Mouse (Mus musculus) layer of hippocampus, adult 2 months (tissue): ENCODE data around the gene Zxdc. TPM values are rescaled to one million over a fixed set of nuclear protein-coding genes. Genes with fewer than 3 reads are reported as not detected.
A peak's percentile ranks its signal among the peaks of the same experiment; 100 is the strongest.

Source experiments
- DNase-seq, 2 experiments: peaks; one replicate each; pipeline ENCODE4 v3.0.0; 2022; ENCODE audit warnings: low spot score in 2 of 2
- H3K27ac ChIP-seq: fragments of 200-600 bp; 2 replicates; pipeline ENCODE4 v1.8.1; 2022
- H3K4me3 ChIP-seq: fragments of 200-600 bp; 2 replicates; pipeline ENCODE4 v1.8.1; 2022; ENCODE audit warnings: mild to moderate bottlenecking
- CTCF ChIP-seq: fragments of 200-600 bp; conservative IDR thresholded peaks from 2 replicates; pipeline ENCODE4 v1.8.1; 2022; ENCODE audit warnings: antibody characterized with exemption, mild to moderate bottlenecking, moderate library complexity
- total RNA-seq, 2 experiments: library from RNA; stranded (reverse); gene quantifications; 2 replicates each; pipeline ENCODE4 v1.2.3; 2021

Zxdc gene
- total RNA-seq, 2 experiments from 2014 or later = 29.5 to 29.9 TPM

DNA sequence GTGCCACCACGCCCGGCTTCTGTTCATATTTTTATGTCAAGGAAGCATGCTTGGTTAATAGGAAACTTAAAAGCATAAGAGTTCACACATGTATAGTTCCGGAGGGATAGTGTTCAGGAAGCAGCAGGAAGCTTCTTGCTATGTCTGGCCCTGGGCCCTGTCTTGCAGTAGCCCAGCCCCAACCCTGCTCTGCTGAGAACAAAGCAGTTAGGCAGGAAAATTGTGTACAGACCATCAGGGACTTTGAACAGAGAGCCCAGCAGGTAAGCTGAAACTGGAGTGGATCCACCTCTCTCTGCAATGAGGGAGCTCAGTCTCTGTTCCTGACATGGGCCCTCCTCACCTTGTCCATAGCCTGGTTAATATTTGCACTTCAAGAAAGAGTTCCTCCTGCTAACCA lies 28.0 kb downstream of the Zxdc start:
- no peak overlapping the region for H3K27ac ChIP-seq
- TF ChIP-seq CTCF = no peak
- no peak overlapping the region for H3K4me3 ChIP-seq
- DNase-seq = no peak

DNA sequence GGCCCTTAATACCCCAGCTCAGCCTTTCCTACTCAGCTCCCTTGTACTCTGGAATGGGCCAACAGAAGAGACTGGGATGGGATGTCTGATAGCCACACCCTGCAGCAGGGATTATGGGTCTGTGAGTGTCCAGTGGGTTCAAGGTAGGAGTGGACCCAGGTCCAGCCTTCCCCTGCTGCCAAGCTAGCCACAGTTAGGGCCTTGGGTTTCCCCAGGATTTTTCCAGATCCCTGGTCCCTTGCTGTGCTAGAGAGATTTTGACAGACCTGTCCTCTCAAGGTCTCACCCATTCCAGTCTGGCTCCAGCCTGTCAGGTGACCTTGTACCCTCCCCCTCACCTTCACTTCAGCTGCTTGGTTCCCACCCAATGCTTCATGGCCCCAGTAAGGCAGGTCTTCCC lies 39.3 kb downstream of the Zxdc start:
- no peak overlapping the region for H3K27ac ChIP-seq
- H3K4me3 ChIP-seq = no peak overlapping the region
- no peak for TF ChIP-seq CTCF
- no peak for DNase-seq

DNA sequence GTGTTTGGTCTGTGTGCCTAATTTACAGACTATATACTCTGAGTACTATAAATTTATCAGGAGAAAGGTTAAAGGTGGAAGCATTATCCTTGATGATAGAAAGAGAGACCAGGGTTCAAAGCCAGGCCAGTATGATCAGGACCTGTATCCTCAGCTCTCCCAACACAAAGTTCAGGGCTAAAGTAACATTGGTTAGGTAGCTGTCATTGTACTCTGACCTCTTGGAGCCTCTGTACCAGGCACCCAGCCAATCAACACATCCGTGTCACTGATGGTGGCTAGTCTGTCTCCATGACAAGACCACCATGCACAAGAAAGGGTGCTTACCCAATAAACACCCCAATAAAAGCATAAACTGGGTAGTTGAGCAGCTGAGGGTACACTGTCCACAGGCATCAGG lies 41.7 kb downstream of the Zxdc start:
- no peak for TF ChIP-seq CTCF
- DNase-seq = no peak
- Histone ChIP-seq H3K4me3 (no peak overlapping the region), H3K27ac (no peak overlapping the region)

DNA sequence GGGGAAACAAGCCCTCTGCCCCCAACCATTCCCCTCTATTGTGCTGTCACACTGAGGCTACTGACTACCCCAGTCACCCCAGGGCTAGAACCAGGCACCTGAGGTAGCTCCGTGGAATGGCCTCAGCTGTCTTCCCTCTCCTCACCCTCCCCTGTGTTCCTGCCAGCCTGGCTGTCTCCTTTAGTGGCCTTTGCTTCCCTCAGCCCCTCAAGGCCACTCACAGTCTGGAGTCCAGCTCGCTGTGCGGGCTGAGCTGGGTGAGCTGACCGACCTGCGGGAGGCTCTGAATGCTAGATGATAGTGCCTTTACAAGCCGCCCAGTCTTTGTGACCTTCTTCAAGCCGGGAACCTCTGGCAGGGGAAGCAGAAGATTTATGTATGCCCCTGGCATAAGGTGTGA lies 42.6 kb downstream of the Zxdc start:
- TF ChIP-seq CTCF = no peak
- no peak overlapping the region for H3K4me3 ChIP-seq
- DNase-seq = no peak
- H3K27ac ChIP-seq = no peak overlapping the region

DNA sequence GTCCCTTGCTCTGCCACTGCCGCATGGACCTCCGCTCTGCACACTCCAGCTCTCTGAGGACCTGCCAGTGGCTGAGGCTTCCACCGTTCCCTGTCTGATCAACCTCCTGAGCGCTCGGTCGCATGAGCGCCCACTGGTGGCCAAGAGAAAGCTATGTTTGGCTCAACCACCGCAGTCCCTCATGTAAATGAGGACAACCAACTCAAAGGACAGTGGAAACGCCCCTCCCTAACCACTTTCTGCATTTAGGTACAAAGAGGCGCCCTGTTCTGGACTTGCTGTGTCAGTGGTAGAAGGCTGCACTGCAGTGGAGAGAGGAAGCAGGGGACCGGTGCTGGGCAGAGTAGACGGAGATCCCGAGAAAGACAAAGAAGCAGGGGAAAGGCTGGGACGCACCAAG lies 53.3 kb downstream of the Zxdc start:
- peak; percentile 80 to 83 for DNase-seq
- peak overlapping the region; percentile 69 for H3K27ac ChIP-seq
- peak; percentile 97 for TF ChIP-seq CTCF
- H3K4me3 ChIP-seq = peak overlapping the region; percentile 34; the same call in 1 of the 2 replicates

DNA sequence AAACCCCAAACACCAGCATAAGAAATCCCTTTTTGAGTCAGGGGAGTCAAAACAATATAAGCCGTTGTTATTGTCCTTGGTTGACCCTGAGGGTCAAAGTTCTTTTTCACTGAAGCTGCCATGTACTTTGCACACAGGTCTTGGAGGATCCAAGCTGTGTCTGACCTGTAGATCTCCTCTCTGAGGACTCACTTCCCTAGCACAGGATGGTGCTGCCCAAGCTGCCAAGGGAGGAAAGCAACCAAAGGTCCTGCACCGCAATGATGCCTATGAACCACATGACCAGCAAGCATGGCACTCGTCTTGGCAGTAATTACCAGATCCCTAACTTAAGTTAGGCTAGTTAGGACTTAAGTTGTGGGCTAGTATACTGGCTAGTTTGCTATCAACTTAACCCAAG lies 56.1 kb downstream of the Zxdc start:
- no peak for TF ChIP-seq CTCF
- H3K27ac ChIP-seq = no peak overlapping the region
- H3K4me3 ChIP-seq = no peak overlapping the region
- no peak for DNase-seq

DNA sequence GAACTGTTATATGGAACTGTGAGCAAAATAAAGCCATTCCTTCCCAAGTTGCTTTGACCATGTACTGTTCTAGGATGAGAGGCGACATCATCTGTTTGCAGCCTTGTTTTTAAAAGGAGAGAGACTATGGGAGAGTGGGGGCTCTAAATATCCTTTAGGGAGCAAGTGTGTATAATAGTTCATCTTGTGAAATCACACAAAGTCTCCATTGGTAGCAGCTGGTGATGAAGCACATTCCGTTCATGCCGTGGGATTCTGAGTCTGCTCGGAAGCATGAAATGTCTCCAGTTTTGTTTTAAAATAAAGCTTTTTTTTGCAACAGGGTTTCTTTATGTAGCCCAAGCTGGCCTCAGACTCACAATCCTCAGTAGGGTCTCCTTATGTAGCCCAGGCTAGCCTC lies 56.7 kb downstream of the Zxdc start:
- DNase-seq = no peak
- no peak overlapping the region for H3K4me3 ChIP-seq
- no peak for TF ChIP-seq CTCF
- peak overlapping the region; percentile 91 for H3K27ac ChIP-seq

DNA sequence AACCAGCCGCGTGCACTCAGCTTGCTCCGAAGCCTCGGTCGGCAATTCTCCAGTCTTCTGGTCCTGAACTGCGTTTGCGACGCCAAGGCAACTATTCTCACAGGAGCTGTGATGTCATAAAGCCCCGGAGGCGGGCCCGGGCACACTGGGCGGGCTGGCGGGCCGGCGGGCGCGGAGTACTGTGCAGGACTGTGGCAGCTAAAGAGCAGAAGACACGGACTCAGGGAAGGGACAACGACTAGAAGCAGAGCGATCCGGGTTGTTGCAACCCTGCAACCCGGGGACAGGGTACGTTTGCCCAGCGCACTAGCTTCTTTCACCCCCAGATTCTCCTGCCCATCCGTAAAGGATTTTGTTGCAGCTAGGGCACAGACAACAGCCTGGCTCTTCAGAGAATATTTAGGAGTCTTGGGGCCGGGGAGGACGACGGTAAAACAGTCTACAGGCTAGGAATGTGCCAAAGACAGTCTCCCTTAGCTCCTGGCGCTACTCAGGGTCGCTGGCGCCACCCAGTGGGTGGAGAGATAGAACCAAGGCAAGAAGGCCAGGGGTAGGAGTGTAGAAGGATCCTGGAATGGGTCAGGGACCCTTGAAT lies 59.2 kb downstream of the Zxdc start, which contains the start of gene Cfap100:
Gene Cfap100, minus strand, starts transcription at position 418 of the 595 bp plus-strand sequence.
- TF ChIP-seq CTCF = peak; percentile 86
- peak within 1 kb of the TSS; percentile 91 for H3K27ac ChIP-seq

DNA sequence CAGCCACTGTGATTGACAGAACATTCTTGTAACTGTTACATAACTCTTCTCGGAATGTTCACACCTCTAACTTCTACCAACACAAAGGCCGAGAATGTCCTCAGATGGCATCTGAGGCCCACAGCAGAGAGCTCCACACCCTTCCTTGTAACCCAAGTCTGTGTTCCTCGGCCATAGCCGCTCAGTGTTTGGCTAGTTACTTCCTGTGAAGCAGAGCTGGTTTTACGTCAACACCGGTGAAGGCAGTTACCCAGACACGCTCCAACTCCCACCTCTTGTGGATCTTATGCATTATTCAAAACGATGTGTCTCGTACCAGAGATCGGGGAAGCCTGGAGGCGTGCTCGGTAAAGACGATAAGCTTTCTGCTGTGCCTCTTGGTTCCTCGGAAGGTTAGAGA lies 60.6 kb downstream of the Zxdc start:
- no peak for DNase-seq
- no peak for TF ChIP-seq CTCF
- Histone ChIP-seq H3K4me3 (no peak overlapping the region), H3K27ac (peak overlapping the region; percentile 53)

More for the DNA sequence above, 59.2 kb downstream of the Zxdc start, which contains the start of gene Cfap100:
- H3K4me3 ChIP-seq = peak within 1 kb of the TSS; percentile 70
- peak; percentile 80 to 83 for DNase-seq

DNA sequence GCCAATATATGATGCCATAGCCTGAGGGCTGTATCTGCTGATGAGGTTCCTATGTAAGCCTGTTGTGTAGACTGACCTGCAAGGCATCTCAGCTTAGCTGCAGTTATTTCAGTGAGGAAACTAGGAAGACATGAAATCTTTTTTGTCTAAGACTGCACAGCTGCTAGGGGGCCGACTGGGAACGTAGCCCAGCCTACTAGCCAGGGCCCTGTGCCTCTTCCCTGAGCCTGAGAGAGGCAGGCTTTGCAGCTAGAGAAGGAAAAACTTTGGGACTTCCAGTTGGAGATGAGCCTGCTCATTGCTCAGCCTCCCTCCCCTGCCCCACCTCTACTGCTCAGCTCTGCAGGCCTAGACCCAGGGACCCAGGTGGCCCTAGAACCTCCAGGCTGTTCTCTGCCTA lies 62.2 kb downstream of the Zxdc start:
- H3K27ac ChIP-seq = 0 out of 2 replicates have a peak overlapping the region, but pooled peaks have one; percentile 10
- DNase-seq = peak; percentile 40 to 60
- H3K4me3 ChIP-seq = no peak overlapping the region
- no peak for TF ChIP-seq CTCF

DNA sequence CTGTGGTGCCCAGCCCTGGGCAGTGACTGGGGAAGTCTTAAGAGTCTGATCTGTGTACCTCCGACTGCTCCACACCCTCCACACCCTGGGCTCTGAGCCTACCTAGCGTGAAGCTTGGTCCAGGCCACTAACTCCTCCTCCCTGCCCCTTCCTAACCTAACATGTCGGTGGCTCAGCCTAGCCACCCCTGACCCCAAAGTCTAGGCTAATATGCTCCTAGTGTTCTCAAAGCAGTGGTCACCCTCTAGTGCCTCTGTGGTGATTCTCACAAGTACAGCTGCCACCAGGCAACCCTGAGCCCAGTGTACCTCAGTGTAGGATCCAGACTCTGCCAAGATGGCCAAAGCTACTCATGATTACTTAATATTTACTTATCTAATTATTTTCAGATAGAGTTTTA lies 65.4 kb downstream of the Zxdc start:
- no peak for DNase-seq
- TF ChIP-seq CTCF = no peak

DNA sequence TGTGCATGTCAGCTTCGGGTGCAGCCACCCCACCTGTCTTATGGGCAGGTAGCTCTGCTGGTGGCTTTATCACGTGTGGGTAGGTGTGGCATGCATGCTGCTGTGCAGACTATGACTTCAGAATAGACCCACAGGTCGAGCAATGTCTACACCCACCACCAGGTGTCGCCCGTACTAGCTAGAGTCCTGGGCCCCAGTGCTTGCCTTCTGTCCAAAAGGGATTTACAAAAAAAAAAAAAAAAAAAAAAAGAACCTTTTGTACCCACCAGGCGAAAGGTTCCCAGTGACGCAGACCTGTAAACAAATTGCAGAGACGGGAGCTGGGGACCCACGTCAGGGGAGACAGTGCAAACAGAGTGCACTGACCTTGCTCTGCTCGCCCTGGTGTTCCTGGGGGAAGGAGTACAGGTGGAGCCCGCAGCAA lies 65.9 kb downstream of the Zxdc start:
- DNase-seq = peak; percentile 61 to 88
- TF ChIP-seq CTCF = peak; percentile 89
- no peak overlapping the region for H3K27ac ChIP-seq
- H3K4me3 ChIP-seq = no peak overlapping the region

More for the DNA sequence above, 65.4 kb downstream of the Zxdc start:
- Histone ChIP-seq H3K4me3 (no peak overlapping the region), H3K27ac (no peak overlapping the region)

DNA sequence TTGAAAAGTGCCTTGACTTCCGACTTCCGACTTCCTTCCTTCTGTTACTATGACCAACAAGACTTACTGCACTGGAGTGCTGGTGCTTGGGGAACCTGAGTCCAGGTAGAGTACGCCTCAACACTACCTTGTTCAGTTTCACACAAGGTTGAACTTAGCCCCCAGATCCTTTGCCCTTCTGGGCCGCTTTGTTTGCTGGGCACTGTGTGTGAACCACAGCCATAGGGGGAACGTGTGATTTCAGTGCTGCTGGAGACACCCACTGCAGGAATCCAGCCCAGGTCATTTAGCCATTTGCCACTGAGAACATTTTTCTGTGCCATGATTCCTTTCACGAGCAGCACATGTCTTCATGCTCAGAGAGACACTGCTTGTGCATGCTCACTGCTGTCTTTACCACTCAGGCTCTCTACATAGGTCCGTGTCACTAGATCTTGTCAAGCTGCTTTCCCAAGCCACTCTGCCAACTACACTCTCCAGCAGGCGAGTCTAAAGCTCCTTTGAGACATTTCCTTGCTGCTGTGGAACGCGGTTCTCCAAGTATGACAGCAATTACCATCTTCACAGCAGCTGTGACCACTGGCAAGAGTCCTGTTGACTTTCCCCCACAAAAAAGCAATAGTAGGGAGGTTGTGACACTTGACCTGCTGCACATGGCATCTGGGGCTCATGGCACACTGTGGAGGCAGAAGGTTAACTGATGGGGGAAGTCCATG lies 67.1 kb downstream of the Zxdc start:
- DNase-seq = no peak
- no peak overlapping the region for H3K27ac ChIP-seq
- TF ChIP-seq CTCF = no peak
- H3K4me3 ChIP-seq = no peak overlapping the region

DNA sequence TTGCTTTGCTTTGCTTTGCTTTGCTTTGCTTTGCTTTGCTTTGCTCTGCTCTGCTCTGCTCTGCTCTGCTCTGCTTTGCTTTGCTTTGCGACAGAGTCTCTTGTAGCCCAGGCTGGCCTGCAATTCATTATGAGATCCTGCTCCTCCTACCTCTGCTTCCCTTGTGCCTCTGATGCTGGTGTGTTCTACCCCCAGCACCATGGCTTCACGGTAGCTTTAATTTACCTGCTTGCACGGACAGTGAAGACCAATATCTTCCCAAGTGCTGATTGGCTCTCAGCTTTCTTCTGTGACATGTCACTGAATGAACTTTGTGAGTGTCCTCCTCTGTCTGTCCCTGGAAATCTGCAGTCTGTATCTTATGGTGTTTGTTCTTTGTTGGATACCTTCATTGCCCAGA lies 67.7 kb downstream of the Zxdc start:
- Histone ChIP-seq H3K27ac (no peak overlapping the region), H3K4me3 (no peak overlapping the region)
- DNase-seq = no peak
- no peak for TF ChIP-seq CTCF
